Comparison of ENCODE assay signal across 9 mouse cellular contexts in the genomic region with DNA sequence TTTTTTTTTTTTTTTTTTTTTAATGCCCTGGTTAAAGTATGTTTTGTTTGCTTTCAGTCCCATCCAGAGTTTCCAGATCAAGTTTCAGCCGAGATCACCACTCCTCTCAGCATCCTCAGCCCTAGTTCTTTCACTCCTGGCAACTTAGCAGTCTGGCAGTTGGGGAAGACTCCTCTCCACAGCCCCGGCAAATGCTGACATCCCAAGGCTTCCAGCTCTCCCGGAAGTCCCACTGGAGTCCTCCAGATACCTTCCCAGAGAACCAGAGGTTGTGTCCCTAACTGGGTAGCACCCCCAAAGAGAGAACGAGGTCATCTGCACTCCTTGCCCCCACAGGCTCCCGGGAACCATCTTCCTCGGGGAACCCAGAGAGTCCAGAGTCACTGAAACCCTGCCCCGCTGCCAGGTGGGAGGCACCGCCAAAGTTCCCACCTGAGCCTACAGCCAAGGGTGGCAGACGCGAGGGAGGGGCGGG. TPM values are rescaled to one million over a fixed set of nuclear protein-coding genes. Genes with fewer than 3 reads are reported as not detected.
DNase-seq lines count a peak whose midpoint lies in the region; ATAC-seq lines count a peak whose summit lies in the region.
"Had no signal": no experiment of that assay in that cellular context is flagged by ENCODE, and none has a peak within 500 bp of the region (broad histone marks: within the 10 kb centered on the region; RNA-seq: fewer than 3 reads in every experiment).

No protein-coding gene starts in this region.

- peaks cover 9% of the 10 kb centered on the region; the same call in 1 of the 2 replicates for H3K27me3 ChIP-seq in hindbrain, embryonic 14.5 days (ENCODE audit: control insufficient read depth, insufficient read depth, low read length)
- peaks cover 44% of the 10 kb centered on the region for H3K27me3 ChIP-seq in midbrain, embryonic 13.5 days
- H3K27me3 ChIP-seq: CH12.LX had no signal

- H3K27ac ChIP-seq in hindbrain, embryonic 14.5 days = peak overlapping the region; percentile 85
- peak overlapping the region; percentile 92 for H3K27ac ChIP-seq in midbrain, embryonic 13.5 days

- WGBS in hindbrain, embryonic 14.5 days = 1% methylated on average over 11 of the region's 11 CpGs
- WGBS in midbrain, embryonic 13.5 days = 1% methylated on average over 11 of the region's 11 CpGs

- H3K4me3 ChIP-seq in hindbrain, embryonic 14.5 days (replicated peaks; ENCODE audit: low read length) = peak overlapping the region; percentile 67
- H3K4me3 ChIP-seq in midbrain, embryonic 13.5 days (replicated peaks) = peak overlapping the region; percentile 71

- ATAC-seq in hindbrain, embryonic 14.5 days (ENCODE audit: low FRiP score) = peak; percentile 27; the same call in 1 of the 2 replicates
- ATAC-seq in midbrain, embryonic 13.5 days = peak; percentile 4; the same call in 1 of the 2 replicates
- ATAC-seq in activated CD4-positive, CD25-positive, alpha-beta regulatory T cell, adult 4 months = no peak

- H3K9ac ChIP-seq in hindbrain, embryonic 14.5 days = peak overlapping the region; percentile 70
- peak overlapping the region; percentile 91 for H3K9ac ChIP-seq in midbrain, embryonic 13.5 days (replicated peaks)

- peaks cover 18% of the 10 kb centered on the region; the same call in 1 of the 2 replicates for H3K4me1 ChIP-seq in hindbrain, embryonic 14.5 days (replicated peaks; ENCODE audit: control insufficient read depth, insufficient read depth, low read length)
- H3K4me1 ChIP-seq in midbrain, embryonic 13.5 days (replicated peaks) = peaks cover 44% of the 10 kb centered on the region

- DNase-seq in frontal cortex, postnatal 10 days (ENCODE audit: low spot score in 2 of 2) = peak; percentile 8 to 21
- no peak for DNase-seq in frontal cortex, postnatal 25 days (ENCODE audit: low spot score in 2 of 2)
- peak; percentile 11 for DNase-seq in urinary bladder, postnatal 25 days (ENCODE audit: low spot score)
- no peak for DNase-seq in urinary bladder, postnatal 4 days (ENCODE audit: low spot score in 2 of 2)
- DNase-seq in hindbrain, embryonic 14.5 days (ENCODE audit: low spot score) = no peak
- DNase-seq in cerebellum, adult 9-11 months = no peak

- peak overlapping the region; percentile 92 for H3K4me2 ChIP-seq in hindbrain, embryonic 14.5 days (replicated peaks)
- H3K4me2 ChIP-seq in midbrain, embryonic 13.5 days (replicated peaks) = peak overlapping the region; percentile 92

- no peaks in the 10 kb centered on the region for H3K9me3 ChIP-seq in hindbrain, embryonic 14.5 days (ENCODE audit: control insufficient read depth, low read length)
- no peaks in the 10 kb centered on the region for H3K9me3 ChIP-seq in midbrain, embryonic 13.5 days

- H3K36me3 ChIP-seq in hindbrain, embryonic 14.5 days (replicated peaks; ENCODE audit: control insufficient read depth, insufficient read depth) = no peaks in the 10 kb centered on the region
- H3K36me3 ChIP-seq in midbrain, embryonic 13.5 days = no peaks in the 10 kb centered on the region

RNA-seq across cellular contexts. Expression of gene Tenm3, which starts 1.2 kb away (rescaled TPM):
- polyA plus RNA-seq in hindbrain, embryonic 14.5 days (2014; fragmentation: Nextera tagmentation; extraction: Ambion mirVana) = 43.7 and 46.8 TPM in 2 replicates
- polyA plus RNA-seq in midbrain, embryonic 13.5 days (2015; fragmentation: Nextera tagmentation; extraction: Ambion mirVana) = 41.3 and 57.1 TPM in 2 replicates
- not detected for polyA plus RNA-seq in activated CD4-positive, CD25-positive, alpha-beta regulatory T cell, adult 4 months (2017; shearing (Covaris generic))

Comparison
In these comparisons a context has a peak if more than half of its experiments do, and no peak if none do; other contexts are left out.
1. DNase-seq: peak in frontal cortex, postnatal 10 days (2 of 2) and urinary bladder, postnatal 25 days (single experiment); none in frontal cortex, postnatal 25 days (0 of 2), urinary bladder, postnatal 4 days (0 of 2), hindbrain, embryonic 14.5 days (single experiment) and cerebellum, adult 9-11 months (single experiment).
2. RNA of gene Tenm3, which starts 1.2 kb away (polyA plus RNA-seq): 41.3 to 57.1 TPM in midbrain, embryonic 13.5 days and 43.7 to 46.8 TPM in hindbrain, embryonic 14.5 days; not detected in activated CD4-positive, CD25-positive, alpha-beta regulatory T cell, adult 4 months; every median in the first group is over 10 times any median in the second.